Comparison of ENCODE assay signal across 10 mouse cellular contexts in genomic region chr14:103679395-103680217, GRCm38 (mm10). TPM values are rescaled to one million over a fixed set of nuclear protein-coding genes. Genes with fewer than 3 reads are reported as not detected.
DNase-seq lines count a peak whose midpoint lies in the region; ATAC-seq and TF ChIP-seq lines count a peak whose summit lies in the region.
"Had no signal": no experiment of that assay in that cellular context is flagged by ENCODE, and none has a peak within 500 bp of the region (broad histone marks: within the 10 kb centered on the region; RNA-seq: fewer than 3 reads in every experiment).

No protein-coding gene starts in this region.

- intact Hi-C loops in heart, postnatal 25 days (cut with DNase I) = no loop called here
- intact Hi-C loops in gastrocnemius, postnatal 36 days (cut with DNase I) = no loop called here

- no peak for TF ChIP-seq CTCF in heart, postnatal 0 days (IDR thresholded peaks at IDR 0.05; ENCODE audit: low read depth)

- ATAC-seq in heart, postnatal 0 days (ENCODE audit: insufficient read depth, low read depth) = no peak
- ATAC-seq in midbrain, embryonic 12.5 days (ENCODE audit: low FRiP score, low read depth) = peak; percentile 32
- ATAC-seq in megakaryocyte-erythroid progenitor cell, adult 5-6 weeks (replicated peaks; ENCODE audit: low FRiP score, low TSS enrichment, poor library complexity, severe bottlenecking) = no peak
- ATAC-seq: Patski had no signal

- DNase-seq in heart, postnatal 0 days (ENCODE audit: low spot score) = no peak
- DNase-seq in heart, postnatal 25 days (ENCODE audit: low spot score) = no peak
- DNase-seq in ZHBTc4 (ENCODE audit: low read depth, low spot score) = peak; percentile 33
- no peak for DNase-seq in forebrain, embryonic 10.5 days (ENCODE audit: extremely low spot score, low spot score)
- DNase-seq in urinary bladder, postnatal 36 days (ENCODE audit: low spot score in 2 of 2) = no peak
- DNase-seq in gastrocnemius, postnatal 36 days = no peak

- H3K4me1 ChIP-seq in heart, postnatal 0 days (ENCODE audit: control insufficient read depth, insufficient read depth) = peaks cover 7% of the 10 kb centered on the region; the same call in 1 of the 2 replicates
- peaks cover 36% of the 10 kb centered on the region for H3K4me1 ChIP-seq in forebrain, embryonic 10.5 days
- H3K4me1 ChIP-seq in midbrain, embryonic 12.5 days = peaks cover 46% of the 10 kb centered on the region

- H3K4me2 ChIP-seq in heart, postnatal 0 days (ENCODE audit: low read depth, low read length) = peak overlapping the region; percentile 64
- peak overlapping the region; percentile 38 for H3K4me2 ChIP-seq in midbrain, embryonic 12.5 days (replicated peaks)

- peak overlapping the region; percentile 46 for H3K9ac ChIP-seq in heart, postnatal 0 days (replicated peaks; ENCODE audit: low read depth, low read length)
- no peak overlapping the region for H3K9ac ChIP-seq in midbrain, embryonic 12.5 days (replicated peaks)

- no peaks in the 10 kb centered on the region for H3K9me3 ChIP-seq in heart, postnatal 0 days (replicated peaks; ENCODE audit: control insufficient read depth, low read length)
- 0 out of 2 replicates have a peak, but pooled peaks cover under 1% of the 10 kb centered on the region for H3K9me3 ChIP-seq in forebrain, embryonic 10.5 days
- H3K9me3 ChIP-seq in midbrain, embryonic 12.5 days = no peaks in the 10 kb centered on the region

- no peaks in the 10 kb centered on the region for H3K27me3 ChIP-seq in heart, postnatal 0 days (ENCODE audit: control insufficient read depth, insufficient read depth, low read length)
- H3K27me3 ChIP-seq in forebrain, embryonic 10.5 days (ENCODE audit: poor library complexity, severe bottlenecking) = no peaks in the 10 kb centered on the region
- no peaks in the 10 kb centered on the region for H3K27me3 ChIP-seq in midbrain, embryonic 12.5 days
- H3K27me3 ChIP-seq: Patski had no signal

- no peak overlapping the region for H3K27ac ChIP-seq in heart, postnatal 0 days (ENCODE audit: low read depth)
- peak overlapping the region; percentile 63; the same call in 1 of the 2 replicates for H3K27ac ChIP-seq in forebrain, embryonic 10.5 days
- H3K27ac ChIP-seq in midbrain, embryonic 12.5 days (replicated peaks) = peak overlapping the region; percentile 49

- no peaks in the 10 kb centered on the region for H3K36me3 ChIP-seq in heart, postnatal 0 days (replicated peaks; ENCODE audit: control insufficient read depth, insufficient read depth, low read length)
- peaks cover 5% of the 10 kb centered on the region; the same call in 1 of the 2 replicates for H3K36me3 ChIP-seq in forebrain, embryonic 10.5 days (replicated peaks)
- no peaks in the 10 kb centered on the region for H3K36me3 ChIP-seq in midbrain, embryonic 12.5 days

- no peak for TF ChIP-seq EP300 in heart, postnatal 0 days (IDR thresholded peaks at IDR 0.05; ENCODE audit: low read depth)

- 36% methylated on average over 18 of the region's 18 CpGs for WGBS in heart, postnatal 0 days
- 43% methylated on average over 18 of the region's 18 CpGs for WGBS in forebrain, embryonic 10.5 days
- 25% methylated on average over 18 of the region's 18 CpGs for WGBS in midbrain, embryonic 12.5 days

- peak overlapping the region; percentile 41 for H3K4me3 ChIP-seq in heart, postnatal 0 days (ENCODE audit: low read depth, low read length)
- H3K4me3 ChIP-seq in forebrain, embryonic 10.5 days = no peak overlapping the region
- no peak overlapping the region for H3K4me3 ChIP-seq in midbrain, embryonic 12.5 days
- H3K4me3 ChIP-seq: erythroblast, embryonic 14.5 days had no signal

RNA-seq across cellular contexts. Expression of gene Slain1, which starts 29.6 kb away (rescaled TPM):
- 1.9 TPM in 1 of 2 replicates, not detected in the other for total RNA-seq in heart, postnatal 0 days (2014; rRNA removed; ENCODE audit: low replicate concordance)
- polyA plus RNA-seq in heart, postnatal 0 days (2015; fragmentation: Nextera tagmentation; extraction: Ambion mirVana) = 0.16 and 0.21 TPM in 2 replicates
- under 1 TPM; 0.11 to 0.29 TPM for total RNA-seq in heart, postnatal 25 days (2021)
- 4.2 and 4.3 TPM in 2 replicates for polyA plus RNA-seq in forebrain, embryonic 10.5 days (2016; fragmentation: Nextera tagmentation; extraction: Ambion mirVana)
- polyA plus RNA-seq in midbrain, embryonic 12.5 days (2016; fragmentation: Nextera tagmentation; extraction: Ambion mirVana) = 22.9 and 28.2 TPM in 2 replicates
- under 1 TPM in 1 of 2 experiments, not detected in 1; 0.15 TPM for total RNA-seq in gastrocnemius, postnatal 36 days (2021)
- total RNA-seq in megakaryocyte-erythroid progenitor cell, adult 5-6 weeks (2014; fragmentation: Nextera tagmentation) = 2.5 and 2.9 TPM in 2 replicates
- 2.2 and 7.1 TPM in 2 replicates for total RNA-seq in megakaryocyte-erythroid progenitor cell, adult 5-6 weeks (2017)
